Mouse (Mus musculus) stomach, postnatal 0 days (tissue): Measurements from ENCODE around the gene Ccdc8.

Source experiments
- CTCF ChIP-seq: IDR thresholded peaks from 2 replicates; pipeline ENCODE4 v1.5.1; 2016; ENCODE audit warnings: antibody characterized with exemption, low read depth, mild to moderate bottlenecking, moderate library complexity
- EP300 ChIP-seq: optimal IDR thresholded peaks from 2 replicates; pipeline ENCODE3; 2016; ENCODE audit warnings: antibody characterized with exemption

DNA sequence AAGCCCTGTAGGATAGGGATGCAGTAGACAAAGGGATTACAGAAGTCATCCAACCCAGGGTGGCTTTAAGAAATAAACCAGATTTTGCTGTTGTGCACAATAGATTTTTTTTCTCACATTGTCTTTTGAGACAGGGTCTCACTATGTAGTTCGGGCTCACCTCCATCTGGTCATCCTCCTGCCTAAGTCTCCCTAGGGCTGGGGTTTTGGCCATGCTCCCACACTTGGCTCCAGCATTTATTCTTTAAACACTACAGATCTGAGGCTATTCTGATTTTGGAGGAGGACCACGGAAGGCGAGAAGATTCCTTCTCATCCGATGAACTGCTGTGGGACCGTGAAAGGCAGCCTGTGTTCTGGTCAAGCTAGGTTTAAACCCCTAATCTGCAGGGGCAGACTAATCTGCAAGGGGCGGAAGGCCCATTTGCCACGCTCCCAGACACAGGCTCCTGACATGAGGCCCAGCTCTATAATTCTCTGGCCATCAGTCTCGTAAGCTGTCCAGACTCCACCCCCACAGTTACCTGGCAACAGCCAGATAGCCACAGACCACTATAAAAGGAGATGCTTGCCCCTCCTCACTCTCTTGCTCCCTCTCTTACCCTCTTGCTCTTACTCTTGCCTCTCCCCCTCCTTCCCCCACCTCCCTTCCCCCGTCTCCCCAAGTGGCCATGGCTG lies 45.6 kb downstream of the Ccdc8 start:
- no peak for TF ChIP-seq CTCF
- no peak for TF ChIP-seq EP300
